Mouse (Mus musculus) forebrain, postnatal 0 days (tissue): ENCODE measurements around the gene Cd247. TPM values are rescaled to one million over a fixed set of nuclear protein-coding genes. Genes with fewer than 3 reads are reported as not detected.

Source experiments
- ATAC-seq: fragments of 200-750 bp; cut with Nextera tagmentation; 2 replicates; pipeline ENCODE4 v1.8.0; 2017; ENCODE audit warnings: mild to moderate bottlenecking, moderate library complexity
- DNase-seq: peaks from one replicate; pipeline ENCODE4 v3.0.0-alpha.2; 2015
- H3K27ac ChIP-seq: fragments of 300-500 bp; sonication (generic); 2 replicates; pipeline ENCODE4 v1.5.1; 2014; ENCODE audit warnings: low read depth, mild to moderate bottlenecking, antibody characterized with exemption, low read length, moderate library complexity, mixed read lengths
- H3K27me3 ChIP-seq: fragments of 300-500 bp; sonication (generic); 2 replicates; pipeline ENCODE4 v1.6.1; 2014; ENCODE audit warnings: mild to moderate bottlenecking, low read length, mixed read lengths; ENCODE audit not compliant: insufficient read depth
- H3K36me3 ChIP-seq: fragments of 300-500 bp; sonication (generic); 2 replicates; pipeline ENCODE4 v1.6.1; 2014; ENCODE audit warnings: mild to moderate bottlenecking, moderate library complexity; ENCODE audit not compliant: insufficient read depth
- H3K4me1 ChIP-seq: fragments of 300-500 bp; sonication (generic); 2 replicates; pipeline ENCODE4 v1.6.1; 2014; ENCODE audit warnings: antibody characterized with exemption; ENCODE audit not compliant: insufficient read depth
- H3K4me2 ChIP-seq: fragments of 300-500 bp; sonication (generic); 2 replicates; pipeline ENCODE4 v1.6.1; 2014; ENCODE audit warnings: low read depth, mild to moderate bottlenecking, moderate library complexity
- H3K4me3 ChIP-seq: fragments of 300-500 bp; sonication (generic); 2 replicates; pipeline ENCODE4 v1.5.1; 2014; ENCODE audit warnings: low read depth, low read length, mixed read lengths
- H3K9ac ChIP-seq: fragments of 300-500 bp; sonication (generic); 2 replicates; pipeline ENCODE4 v1.6.1; 2014; ENCODE audit warnings: mild to moderate bottlenecking
- H3K9me3 ChIP-seq: fragments of 300-500 bp; sonication (generic); 2 replicates; pipeline ENCODE4 v1.6.1; 2016; ENCODE audit warnings: low read length
- CTCF ChIP-seq: sonication (generic); IDR thresholded peaks from 2 replicates; pipeline ENCODE4 v1.5.1; 2016; ENCODE audit warnings: antibody characterized with exemption, control low read depth, low read depth
- WGBS: fragments of 180-500 bp; shearing (Covaris S2); extraction: QIAGEN DNeasy Blood & Tissue Kit; methylation state at CpG from one replicate; pipeline ENCODE4 v1.1.7; 2014; 5-methylcytosine and 5-hydroxymethylcytosine counted together
- polyA plus RNA-seq: library from polyadenylated mRNA; unstranded; fragments of >200 nt; fragmentation: Nextera tagmentation; extraction: Ambion mirVana; gene quantifications from 2 replicates; pipeline ENCODE4 v1.2.1, GENCODE M21; 2015
- total RNA-seq: library from RNA; depleted of rRNA; stranded (reverse); fragments of >200 nt; gene quantifications from 2 replicates; pipeline ENCODE4 v1.2.3, GENCODE M21; 2014

Cd247 gene
- total and polyA plus RNA-seq, 2 experiments from 2014 or later, result 0.14 to 0.67 TPM

DNA sequence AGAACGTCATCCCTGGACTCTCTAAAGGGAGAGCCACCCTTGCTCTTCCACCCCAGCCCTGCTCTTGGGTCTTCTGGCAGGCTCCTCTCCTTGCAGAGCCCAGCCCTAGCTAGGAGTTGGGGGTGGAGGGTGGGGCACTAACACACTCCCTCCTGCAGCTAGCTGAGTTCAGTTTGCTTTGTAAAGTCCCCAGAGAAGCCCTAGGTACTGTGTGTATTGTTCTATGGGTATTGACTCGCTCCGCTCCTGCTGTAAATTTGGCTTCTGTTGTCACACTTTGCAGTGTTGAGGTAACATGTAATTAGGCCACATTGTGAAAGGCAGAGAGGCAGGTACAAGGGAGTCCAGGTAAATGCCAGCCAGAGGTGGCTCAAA is 72.7 kb downstream of the Cd247 start:
- H3K4me3 ChIP-seq, result no peak overlapping the region
- no peak overlapping the region for H3K27ac ChIP-seq
- DNase-seq (no peak), ATAC-seq (no peak)
- H3K4me2 ChIP-seq, result no peak overlapping the region
- no peaks in the 10 kb centered on the region for H3K9me3 ChIP-seq
- H3K36me3 ChIP-seq, result 0 out of 2 replicates have a peak, but pooled peaks cover 7% of the 10 kb centered on the region
- 71% methylated on average over 3 of the region's 3 CpGs for WGBS
- no peaks in the 10 kb centered on the region for H3K27me3 ChIP-seq
- H3K4me1 ChIP-seq, result no peaks in the 10 kb centered on the region
- H3K9ac ChIP-seq, result no peak overlapping the region
- no peak for TF ChIP-seq CTCF

DNA sequence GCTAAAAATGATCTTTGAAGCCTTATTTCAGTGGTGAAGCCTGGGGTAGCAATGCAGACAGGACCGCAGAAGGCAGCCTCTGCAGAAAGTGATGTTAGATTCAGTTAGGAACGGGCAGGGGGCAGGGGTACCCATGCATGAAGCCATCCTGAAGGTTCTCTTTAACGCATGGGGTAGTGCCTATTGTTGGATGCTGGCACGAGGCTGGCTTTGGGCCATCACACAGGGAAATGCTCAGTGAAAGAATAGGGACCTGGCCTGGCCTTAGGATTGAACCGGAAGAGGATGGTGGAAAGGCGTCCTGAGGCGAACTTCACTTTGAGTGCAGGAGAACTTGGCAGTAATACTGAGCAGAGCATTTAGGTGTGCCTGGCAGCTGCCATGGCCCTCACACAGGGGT is 73.6 kb downstream of the Cd247 start:
- Histone ChIP-seq H3K27me3 (no peaks in the 10 kb centered on the region), H3K9me3 (no peaks in the 10 kb centered on the region), H3K27ac (no peak overlapping the region), H3K9ac (no peak overlapping the region), H3K36me3 (peaks cover 12% of the 10 kb centered on the region; the same call in 1 of the 2 replicates), H3K4me3 (no peak overlapping the region), H3K4me1 (no peaks in the 10 kb centered on the region), H3K4me2 (no peak overlapping the region)
- no peak for TF ChIP-seq CTCF
- no peak for DNase-seq
- ATAC-seq, result 0 out of 2 replicates have a peak, but pooled peaks have one; percentile 8
- WGBS, result 33% methylated on average over 7 of the region's 7 CpGs

DNA sequence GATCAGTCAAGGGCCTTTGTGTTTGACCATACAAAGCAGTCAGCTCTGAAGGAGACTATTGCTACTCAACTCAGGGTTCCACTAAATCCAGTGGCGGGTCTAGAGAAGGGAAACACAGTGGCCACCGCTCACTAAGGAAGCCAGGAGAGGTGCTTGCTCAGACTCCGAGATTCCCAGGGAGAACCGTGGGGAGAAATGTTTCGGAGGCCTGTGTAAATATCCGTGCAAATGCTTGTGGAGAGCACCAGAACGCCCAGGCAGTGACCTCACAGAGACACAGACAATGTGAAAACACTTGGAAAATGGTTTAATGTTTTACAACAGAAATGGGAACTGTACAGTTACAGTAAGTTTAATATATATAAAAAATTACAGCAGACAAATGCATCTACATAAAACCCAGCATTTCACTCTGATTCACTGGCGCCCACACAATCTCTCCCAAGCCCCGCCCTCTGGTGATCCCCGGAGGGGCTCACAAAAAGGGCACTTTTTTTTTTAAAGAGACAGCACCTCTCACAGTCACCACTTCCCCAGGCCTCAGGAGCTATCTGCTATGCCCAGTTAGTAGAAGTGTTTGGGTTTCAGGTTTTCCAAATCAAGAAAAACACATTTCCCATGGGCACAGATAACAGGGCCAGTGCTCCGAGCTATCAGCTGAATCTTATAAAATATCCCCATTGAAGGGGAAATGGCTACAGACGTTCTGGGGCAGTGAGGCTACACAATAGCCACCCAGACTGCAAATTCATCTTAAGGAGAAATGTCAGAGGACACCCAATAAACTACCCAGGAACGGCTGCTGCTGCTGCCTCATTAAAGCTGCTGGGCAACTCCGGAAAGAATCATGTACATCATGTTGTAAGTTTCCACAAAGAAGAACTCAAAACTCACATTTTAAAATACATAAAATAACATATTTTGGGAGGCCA is 76.6 kb downstream of the Cd247 start:
- 54% methylated on average over 14 of the region's 14 CpGs for WGBS
- Histone ChIP-seq H3K4me1 (no peaks in the 10 kb centered on the region), H3K27ac (no peak overlapping the region), H3K27me3 (no peaks in the 10 kb centered on the region), H3K36me3 (peaks cover 27% of the 10 kb centered on the region), H3K9me3 (no peaks in the 10 kb centered on the region), H3K4me3 (no peak overlapping the region), H3K4me2 (no peak overlapping the region), H3K9ac (no peak overlapping the region)
- ATAC-seq (no peak), DNase-seq (no peak)
- no peak for TF ChIP-seq CTCF

DNA sequence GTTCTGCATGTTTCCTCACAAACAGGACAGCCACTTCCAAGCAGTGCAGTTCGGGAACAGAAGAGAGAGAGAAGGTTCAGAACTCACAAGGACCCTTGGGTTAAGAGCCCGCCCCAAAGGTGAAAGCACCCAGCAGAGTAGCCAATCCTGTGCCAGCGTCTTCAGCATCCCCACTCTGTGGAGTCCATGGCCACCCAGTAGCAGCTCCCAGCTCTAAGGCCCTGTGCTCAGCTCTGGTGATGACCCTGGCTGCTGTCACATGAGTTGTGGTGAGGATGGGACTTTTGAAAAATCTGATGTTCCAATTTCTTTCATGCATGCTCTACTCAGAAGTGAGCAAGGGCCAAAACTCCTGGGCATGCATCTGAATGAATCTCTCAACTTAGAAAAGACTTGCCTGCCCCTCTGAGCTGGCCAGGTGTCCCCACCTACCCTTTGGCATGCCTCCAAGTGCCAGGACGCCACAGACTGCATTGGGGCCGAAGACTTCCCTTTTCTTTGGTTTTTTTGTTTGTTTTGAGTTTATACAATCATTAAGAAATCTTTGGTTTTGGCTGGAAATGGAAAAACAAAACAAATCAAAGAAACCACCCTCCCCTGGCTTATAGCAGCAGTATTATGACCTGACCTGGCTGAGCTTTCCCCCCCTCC is 78.3 kb downstream of the Cd247 start:
- no peak for ATAC-seq
- H3K4me2 ChIP-seq, result no peak overlapping the region
- H3K27ac ChIP-seq, result no peak overlapping the region
- no peaks in the 10 kb centered on the region for H3K9me3 ChIP-seq
- H3K4me1 ChIP-seq, result no peaks in the 10 kb centered on the region
- H3K4me3 ChIP-seq, result no peak overlapping the region
- H3K9ac ChIP-seq, result no peak overlapping the region
- no peak for TF ChIP-seq CTCF
- H3K27me3 ChIP-seq, result no peaks in the 10 kb centered on the region
- H3K36me3 ChIP-seq, result peaks cover 27% of the 10 kb centered on the region
- DNase-seq, result no peak
- 68% methylated on average over 5 of the region's 5 CpGs for WGBS

DNA sequence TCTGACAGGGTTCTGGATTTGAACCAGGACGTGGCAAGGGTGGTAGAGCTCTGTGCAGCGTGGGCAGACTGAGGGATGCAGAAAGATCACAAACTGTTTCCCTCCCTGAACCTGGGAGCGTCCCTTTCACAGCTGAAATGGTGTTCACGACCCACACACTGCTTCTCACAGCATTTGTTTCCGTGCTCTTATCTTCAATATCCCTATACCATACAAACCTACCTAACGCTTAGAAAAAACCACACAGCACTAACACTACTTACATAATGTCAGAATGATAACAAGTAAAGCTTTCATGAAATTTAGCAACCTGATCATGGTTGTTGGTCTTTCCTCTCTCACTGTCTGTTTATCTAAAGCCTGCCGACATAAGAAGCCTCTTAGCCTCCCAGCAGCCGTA is 80.2 kb downstream of the Cd247 start:
- no peak overlapping the region for H3K4me3 ChIP-seq
- H3K4me1 ChIP-seq, result no peaks in the 10 kb centered on the region
- ATAC-seq (no peak), DNase-seq (no peak)
- no peak overlapping the region for H3K27ac ChIP-seq
- peaks cover 27% of the 10 kb centered on the region for H3K36me3 ChIP-seq
- H3K27me3 ChIP-seq, result no peaks in the 10 kb centered on the region
- no peak for TF ChIP-seq CTCF
- no peak overlapping the region for H3K4me2 ChIP-seq
- no peaks in the 10 kb centered on the region for H3K9me3 ChIP-seq
- 92% methylated on average over 8 of the region's 8 CpGs for WGBS
- no peak overlapping the region for H3K9ac ChIP-seq

DNA sequence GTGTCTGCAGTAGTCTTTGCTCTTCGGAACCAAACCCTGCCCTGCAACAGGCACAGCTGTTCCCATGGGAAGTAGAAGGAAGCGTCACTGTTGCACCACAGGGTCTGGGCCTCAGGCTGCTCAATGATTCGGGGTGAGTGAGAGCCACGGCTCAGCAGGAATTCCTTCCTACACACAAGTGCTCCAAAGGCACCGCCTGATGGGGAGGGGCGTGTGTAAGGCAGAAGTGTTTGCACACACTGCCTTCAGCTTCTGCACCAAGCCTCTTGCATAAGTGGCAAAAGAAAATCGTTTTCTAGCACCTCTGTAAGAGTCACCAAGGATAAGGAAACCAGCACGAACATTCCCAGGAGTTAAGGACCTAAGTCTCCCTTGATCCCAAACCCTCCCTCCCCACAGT is 86.2 kb downstream of the Cd247 start:
- DNase-seq, result no peak
- Histone ChIP-seq H3K9me3 (no peaks in the 10 kb centered on the region), H3K4me3 (no peak overlapping the region), H3K27me3 (no peaks in the 10 kb centered on the region), H3K27ac (no peak overlapping the region), H3K9ac (no peak overlapping the region), H3K4me2 (no peak overlapping the region), H3K36me3 (peaks cover 43% of the 10 kb centered on the region), H3K4me1 (no peaks in the 10 kb centered on the region)
- WGBS, result 34% methylated on average over 8 of the region's 8 CpGs
- no peak for TF ChIP-seq CTCF
- no peak for ATAC-seq
